Mouse (Mus musculus) E14TG2a.4 (cell line): ENCODE results near the gene Trpm3.
"Not testable (repeated sequence)": the region's sequence is repeated elsewhere in the genome, so short reads cannot be mapped to it uniquely, and the experiment has no call there.

Experiments used
- H3K27me3 ChIP-seq: 2 replicates; pipeline ENCODE4 v1.6.1; 2014; ENCODE audit warnings: low read length, control low read depth; ENCODE audit not compliant: insufficient read depth
- H3K36me3 ChIP-seq: 2 replicates; pipeline ENCODE4 v1.6.1; 2014; ENCODE audit warnings: low read length, control low read depth; ENCODE audit not compliant: insufficient read depth
- H3K4me1 ChIP-seq: replicated peaks from 2 replicates; pipeline ENCODE4 v1.6.1; 2014; ENCODE audit warnings: low read depth, low read length, control low read depth
- H3K4me3 ChIP-seq: replicated peaks from 2 replicates; pipeline ENCODE4 v1.5.1; 2014; ENCODE audit warnings: mild to moderate bottlenecking, low read length
- H3K9me3 ChIP-seq: 2 replicates; pipeline ENCODE4 v1.6.1; 2014; ENCODE audit warnings: low read length, control low read depth
- CTCF ChIP-seq: conservative IDR thresholded peaks from 2 replicates; pipeline ENCODE4 v1.5.1; 2014; ENCODE audit warnings: low read length
- NANOG ChIP-seq: IDR thresholded peaks from 2 replicates; pipeline ENCODE4 v1.6.1; 2014; ENCODE audit warnings: borderline replicate concordance, low read length, mixed read lengths
- POU5F1 ChIP-seq: IDR thresholded peaks from 2 replicates; pipeline ENCODE4 v1.6.1; 2014; ENCODE audit warnings: low read length, borderline replicate concordance

The Trpm3 gene

DNA sequence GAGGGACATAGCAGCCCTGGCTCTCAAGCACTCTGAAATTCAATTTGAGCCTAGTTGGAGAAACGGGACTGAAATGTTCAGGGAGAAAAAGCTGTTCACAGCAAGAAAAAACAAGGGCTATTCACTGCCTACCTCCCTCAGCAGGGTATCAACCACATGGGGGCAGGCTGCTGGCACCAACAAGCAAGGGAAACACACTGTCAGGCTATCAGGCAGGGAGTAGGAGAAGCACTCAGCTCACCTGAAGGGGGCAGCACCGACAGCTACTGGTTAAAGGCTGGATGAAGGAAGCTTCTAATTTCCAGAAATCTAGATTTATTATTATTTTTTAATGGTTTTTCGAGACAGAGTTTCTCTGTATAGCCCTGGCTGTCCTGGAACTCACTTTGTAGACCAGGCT is 876.7 kb downstream of the Trpm3 start:
- H3K9me3 ChIP-seq = 0 out of 2 replicates have a peak, but pooled peaks cover 7% of the 10 kb centered on the region
- H3K4me3 ChIP-seq = no peak overlapping the region
- H3K4me1 ChIP-seq = peaks cover 28% of the 10 kb centered on the region
- H3K36me3 ChIP-seq = peaks cover 11% of the 10 kb centered on the region
- H3K27me3 ChIP-seq = no peaks in the 10 kb centered on the region
- TF ChIP-seq CTCF (peak; percentile 68), POU5F1 (no peak)

DNA sequence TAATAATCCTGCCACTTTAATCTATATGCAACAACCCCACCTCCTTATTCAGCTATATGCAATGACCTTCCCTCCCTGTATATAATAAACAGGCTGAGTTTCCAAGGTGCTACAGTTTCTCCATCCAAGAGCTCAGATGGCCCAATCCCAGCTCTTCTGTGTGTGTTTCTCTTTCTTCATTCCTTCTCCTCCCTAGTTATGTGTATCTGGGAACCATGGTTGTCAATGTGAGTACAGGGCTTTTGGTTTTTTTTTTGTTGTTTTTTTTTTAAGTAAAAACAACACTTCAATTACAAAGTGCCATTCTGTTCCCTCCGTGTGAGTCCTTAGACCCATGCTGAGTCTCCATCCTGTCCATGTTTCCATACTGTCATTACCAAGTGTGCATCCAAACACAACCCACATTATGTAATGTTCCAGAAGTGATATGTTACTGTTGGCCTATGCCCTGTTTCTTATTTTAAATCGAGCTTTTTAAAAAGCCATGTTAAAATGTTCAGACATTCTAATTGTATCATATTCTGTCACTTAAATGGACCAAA is 879.4 kb downstream of the Trpm3 start:
- Histone ChIP-seq H3K4me1 (peaks cover 20% of the 10 kb centered on the region), H3K4me3 (no peak overlapping the region), H3K9me3 (0 out of 2 replicates have a peak, but pooled peaks cover 7% of the 10 kb centered on the region), H3K36me3 (peaks cover 11% of the 10 kb centered on the region), H3K27me3 (no peaks in the 10 kb centered on the region)
- TF ChIP-seq CTCF (no peak), NANOG (no peak), POU5F1 (no peak)

DNA sequence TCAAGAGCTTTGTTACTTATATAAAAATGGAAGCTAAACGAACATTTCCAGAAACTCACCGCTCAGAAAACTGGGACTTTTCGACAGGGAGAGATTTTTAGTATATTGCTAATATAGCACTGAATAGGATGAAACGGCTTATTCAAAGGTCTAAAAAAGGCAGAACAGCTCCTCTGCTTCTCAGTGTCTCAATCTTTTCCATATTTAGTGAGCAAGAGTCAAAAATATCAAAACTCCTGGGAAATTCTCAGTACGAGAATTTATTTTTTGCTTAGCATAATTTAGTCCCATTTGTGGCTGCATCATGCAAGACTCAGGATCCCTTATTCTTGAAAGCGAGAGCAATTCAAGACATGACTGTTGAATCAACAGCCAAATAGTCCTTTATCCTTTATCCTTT is 884.1 kb downstream of the Trpm3 start:
- Histone ChIP-seq H3K9me3 (no peaks in the 10 kb centered on the region), H3K27me3 (no peaks in the 10 kb centered on the region), H3K4me1 (peaks cover 20% of the 10 kb centered on the region; the same call in 1 of the 2 replicates), H3K4me3 (no peak overlapping the region), H3K36me3 (peaks cover 10% of the 10 kb centered on the region)
- TF ChIP-seq NANOG (no peak), POU5F1 (no peak), CTCF (no peak)

DNA sequence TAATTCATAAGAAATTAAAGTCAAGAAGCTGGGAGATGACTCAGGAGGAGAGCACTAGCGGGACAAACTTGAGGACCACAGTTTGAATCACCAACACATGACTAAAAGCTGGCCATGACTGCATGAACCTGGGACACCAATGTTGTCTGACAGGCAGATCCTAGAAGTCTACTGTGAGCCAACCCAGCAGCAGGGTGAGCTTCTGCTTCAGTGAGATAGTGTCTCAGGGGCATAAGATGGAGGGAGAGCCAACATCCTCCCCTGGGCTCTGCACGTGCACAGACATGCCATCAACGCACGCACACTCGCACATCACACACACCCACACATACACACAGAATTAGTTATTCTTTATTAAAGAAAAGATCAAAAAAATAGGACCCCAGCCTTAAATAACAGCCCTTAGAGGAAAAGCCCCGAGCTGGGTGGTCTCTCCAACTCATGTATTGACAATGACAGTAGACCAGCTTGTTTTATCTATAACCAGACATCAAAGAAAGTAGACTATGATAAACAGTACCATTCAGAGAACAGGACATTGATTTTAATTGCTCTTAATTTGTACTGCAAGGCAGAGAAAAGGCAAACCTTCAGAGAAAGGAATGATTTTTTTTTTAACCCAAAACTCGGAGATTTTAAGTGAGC is 884.6 kb downstream of the Trpm3 start:
- H3K27me3 ChIP-seq = no peaks in the 10 kb centered on the region
- TF ChIP-seq NANOG (no peak), CTCF (no peak), POU5F1 (no peak)
- peaks cover 10% of the 10 kb centered on the region for H3K36me3 ChIP-seq

DNA sequence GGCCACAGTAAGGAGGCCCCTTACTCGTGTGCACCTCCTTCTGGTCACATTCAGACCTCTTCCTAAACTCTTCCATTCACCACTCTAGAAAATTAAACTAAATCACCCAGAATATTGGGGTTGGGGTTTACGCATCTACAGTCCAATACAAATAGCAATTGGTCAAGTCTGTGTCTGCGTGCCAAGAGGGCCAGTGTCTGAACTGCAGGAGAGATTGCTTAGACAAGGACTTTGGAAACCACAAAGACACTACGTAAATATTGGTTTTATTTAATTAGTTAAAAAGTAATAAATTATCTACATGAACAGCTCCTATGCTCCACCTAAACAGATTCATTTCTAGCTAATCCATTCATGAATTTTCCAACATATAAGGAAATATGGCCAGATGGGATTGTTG is 886.0 kb downstream of the Trpm3 start:
- peaks cover 10% of the 10 kb centered on the region for H3K36me3 ChIP-seq
- H3K4me1 ChIP-seq = peaks cover 24% of the 10 kb centered on the region; the same call in 1 of the 2 replicates

More for the DNA sequence above, 884.6 kb downstream of the Trpm3 start:
- H3K4me1 ChIP-seq = peaks cover 24% of the 10 kb centered on the region; the same call in 1 of the 2 replicates
- H3K4me3 ChIP-seq = no peak overlapping the region
- H3K9me3 ChIP-seq = no peaks in the 10 kb centered on the region

DNA sequence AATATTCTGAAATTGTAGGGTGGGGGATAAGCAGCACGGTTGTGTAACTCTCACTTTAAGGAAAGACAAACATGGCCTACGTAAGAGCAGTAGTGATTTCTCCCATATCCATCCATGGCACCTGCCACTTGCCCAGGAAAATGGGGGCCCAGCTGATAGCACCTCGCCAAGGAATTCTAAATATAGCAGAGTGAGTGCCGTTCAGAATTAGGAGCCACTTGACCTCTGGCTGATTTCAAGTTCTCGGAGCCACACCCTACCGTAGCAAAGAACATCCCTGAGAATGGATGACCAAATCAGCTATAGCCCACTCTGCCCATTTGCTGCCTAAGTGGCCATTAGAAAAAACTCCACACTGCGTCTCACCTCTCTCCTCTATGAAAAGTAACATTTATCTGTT is 887.6 kb downstream of the Trpm3 start:
- H3K36me3 ChIP-seq = peaks cover 10% of the 10 kb centered on the region
- H3K27me3 ChIP-seq = no peaks in the 10 kb centered on the region
- H3K4me1 ChIP-seq = peaks cover 21% of the 10 kb centered on the region; the same call in 1 of the 2 replicates
- no peak overlapping the region for H3K4me3 ChIP-seq
- H3K9me3 ChIP-seq = no peaks in the 10 kb centered on the region
- TF ChIP-seq NANOG (no peak), CTCF (no peak), POU5F1 (no peak)

More for the DNA sequence above, 886.0 kb downstream of the Trpm3 start:
- Histone ChIP-seq H3K9me3 (no peaks in the 10 kb centered on the region), H3K27me3 (no peaks in the 10 kb centered on the region), H3K4me3 (no peak overlapping the region)
- TF ChIP-seq CTCF (no peak), POU5F1 (no peak), NANOG (no peak)

DNA sequence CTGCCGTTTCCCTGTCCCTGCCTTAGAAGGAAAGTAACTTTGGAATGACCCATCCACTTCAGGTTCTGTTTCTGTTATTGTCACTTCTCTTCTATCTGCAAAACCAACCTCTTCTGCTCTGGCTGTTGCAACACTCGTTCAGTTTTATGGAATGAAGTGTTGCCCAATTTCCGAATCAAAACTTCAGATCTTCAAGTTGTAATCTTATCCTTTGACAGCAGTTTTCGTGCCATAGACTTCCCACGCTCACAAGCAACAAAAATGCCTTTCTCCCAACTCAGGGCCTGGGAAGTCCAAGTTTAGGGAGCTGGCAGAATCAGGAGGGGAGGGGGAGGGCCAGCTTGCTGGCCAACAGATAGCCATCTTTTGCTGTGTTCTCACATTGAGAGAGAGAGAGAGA is 889.4 kb downstream of the Trpm3 start:
- H3K9me3 ChIP-seq = peaks cover 7% of the 10 kb centered on the region; the same call in 1 of the 2 replicates
- no peak overlapping the region for H3K4me3 ChIP-seq
- no peaks in the 10 kb centered on the region for H3K27me3 ChIP-seq
- H3K36me3 ChIP-seq = peaks cover 15% of the 10 kb centered on the region
- no peak for TF ChIP-seq POU5F1
- no peak for TF ChIP-seq CTCF
- no peak for TF ChIP-seq NANOG
- H3K4me1 ChIP-seq = peaks cover 19% of the 10 kb centered on the region; the same call in 1 of the 2 replicates

DNA sequence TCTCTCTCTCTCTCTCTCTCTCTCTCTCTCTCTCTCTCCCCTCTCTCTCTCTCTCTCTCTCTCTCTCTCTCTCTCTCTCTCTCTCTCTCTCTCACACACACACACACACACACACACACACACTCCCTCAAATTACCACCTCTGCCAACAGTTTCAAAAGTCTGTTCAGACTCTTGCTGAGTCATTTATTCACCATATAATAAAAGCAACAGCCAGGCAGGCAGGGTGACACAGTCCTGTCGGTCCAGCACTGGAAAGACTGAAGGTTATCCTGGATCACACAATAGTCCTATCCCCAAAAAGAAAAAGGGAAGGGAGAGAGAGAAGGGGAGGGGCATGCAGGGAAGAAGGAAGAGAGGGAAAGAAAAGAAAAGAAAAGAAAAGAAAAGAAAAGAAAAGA is 894.5 kb downstream of the Trpm3 start:
- Histone ChIP-seq H3K36me3 (peaks cover 14% of the 10 kb centered on the region), H3K4me1 (peaks cover 51% of the 10 kb centered on the region)
- not testable (repeated sequence) for H3K4me3 ChIP-seq, H3K9me3 ChIP-seq, H3K27me3 ChIP-seq

DNA sequence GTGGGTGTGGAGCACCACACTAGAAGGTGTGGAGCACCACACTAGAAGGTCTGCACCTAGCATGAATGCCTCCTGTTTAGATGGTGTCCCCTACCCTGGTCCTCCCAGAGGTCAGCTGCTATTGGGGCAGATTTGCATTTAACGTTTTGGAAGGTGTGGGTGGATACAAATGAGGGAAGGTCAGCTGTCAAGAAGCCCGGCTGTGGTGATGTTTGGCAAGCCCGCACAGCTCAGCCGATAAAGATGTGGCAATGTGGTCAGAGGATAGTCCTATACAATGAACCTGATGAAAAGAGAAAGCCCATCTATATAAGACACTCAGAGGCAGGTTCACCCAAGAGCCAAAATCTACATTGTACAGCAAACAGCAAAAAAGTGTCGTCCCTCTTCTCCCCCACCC is 895.3 kb downstream of the Trpm3 start:
- H3K27me3 ChIP-seq = no peaks in the 10 kb centered on the region
- peaks cover 7% of the 10 kb centered on the region; the same call in 1 of the 2 replicates for H3K9me3 ChIP-seq
- no peak overlapping the region for H3K4me3 ChIP-seq
- H3K36me3 ChIP-seq = peaks cover 20% of the 10 kb centered on the region
- H3K4me1 ChIP-seq = peaks cover 58% of the 10 kb centered on the region
- TF ChIP-seq POU5F1 = no peak
- TF ChIP-seq NANOG = no peak
- no peak for TF ChIP-seq CTCF
